Mouse (Mus musculus) embryonic facial prominence, embryonic 14.5 days (tissue): Measurements from ENCODE around the gene Gorasp2. TPM values are rescaled to one million over a fixed set of nuclear protein-coding genes. Genes with fewer than 3 reads are reported as not detected.
A peak's percentile ranks its signal among the peaks of the same experiment; 100 is the strongest.

Source experiments
- ATAC-seq: fragments of 200-750 bp; cut with Nextera tagmentation; 2 replicates; pipeline ENCODE4 v1.8.0; 2017; ENCODE audit warnings: low read depth, moderate number of reproducible peaks, moderate TSS enrichment
- DNase-seq: peaks from one replicate; pipeline ENCODE4 v3.0.0-alpha.2; 2015; ENCODE audit warnings: low spot score
- H3K27ac ChIP-seq: fragments of 300-500 bp; sonication (generic); replicated peaks from 2 replicates; pipeline ENCODE4 v1.5.1; 2014; ENCODE audit warnings: low read depth, mild to moderate bottlenecking, low read length, moderate library complexity
- H3K27me3 ChIP-seq: fragments of 300-500 bp; sonication (generic); replicated peaks from 2 replicates; pipeline ENCODE4 v1.6.1; 2014; ENCODE audit warnings: low read length; ENCODE audit not compliant: control insufficient read depth, insufficient read depth
- H3K36me3 ChIP-seq: fragments of 300-500 bp; sonication (generic); 2 replicates; pipeline ENCODE4 v1.6.1; 2014; ENCODE audit warnings: low read length, mixed read lengths; ENCODE audit not compliant: control insufficient read depth, insufficient read depth
- H3K4me1 ChIP-seq: fragments of 300-500 bp; sonication (generic); 2 replicates; pipeline ENCODE4 v1.6.1; 2014; ENCODE audit warnings: antibody characterized with exemption, low read length; ENCODE audit not compliant: control insufficient read depth, insufficient read depth
- H3K4me2 ChIP-seq: fragments of 300-500 bp; sonication (generic); 2 replicates; pipeline ENCODE4 v1.6.1; 2014; ENCODE audit warnings: low read depth, mild to moderate bottlenecking, low read length, moderate library complexity, mixed read lengths
- H3K4me3 ChIP-seq: fragments of 300-500 bp; sonication (generic); 2 replicates; pipeline ENCODE4 v1.5.1; 2014; ENCODE audit warnings: low read depth, mild to moderate bottlenecking, low read length
- H3K9ac ChIP-seq: fragments of 300-500 bp; sonication (generic); 2 replicates; pipeline ENCODE4 v1.6.1; 2014; ENCODE audit warnings: low read depth, mild to moderate bottlenecking, low read length, moderate library complexity, mixed read lengths
- H3K9me3 ChIP-seq: fragments of 300-500 bp; sonication (generic); 2 replicates; pipeline ENCODE4 v1.6.1; 2016; ENCODE audit warnings: low read length; ENCODE audit not compliant: control insufficient read depth
- WGBS: fragments of 180-500 bp; shearing (Covaris S2); extraction: QIAGEN DNeasy Blood & Tissue Kit; methylation state at CpG from one replicate; pipeline ENCODE4 v1.1.7; 2014; 5-methylcytosine and 5-hydroxymethylcytosine counted together
- polyA plus RNA-seq: library from polyadenylated mRNA; unstranded; fragments of >200 nt; fragmentation: Nextera tagmentation; extraction: Ambion mirVana; gene quantifications from 2 replicates; pipeline ENCODE4 v1.2.1, GENCODE M21; 2014

The Gorasp2 gene
- 188 and 201 TPM in 2 replicates for polyA plus RNA-seq

GRCm38 (mm10) chr2:70660887-70661714, at the start of gene Gorasp2:
Gene Gorasp2 (plus strand): TSS chr2:70661576.
- H3K9ac ChIP-seq, result peak within 1 kb of the TSS; percentile 99
- H3K4me3 ChIP-seq, result peak within 1 kb of the TSS; percentile 97
- H3K36me3 ChIP-seq, result peaks cover 8% of the 10 kb centered on the region; the same call in 1 of the 2 replicates
- ATAC-seq (peak; percentile 97), DNase-seq (peak; percentile 98)
- no peaks in the 10 kb centered on the region for H3K27me3 ChIP-seq
- WGBS, result under 1% methylated on average over 43 of the region's 64 CpGs
- peaks cover 6% of the 10 kb centered on the region for H3K4me1 ChIP-seq
- no peaks in the 10 kb centered on the region for H3K9me3 ChIP-seq
- H3K4me2 ChIP-seq, result peak within 1 kb of the TSS; percentile 90
- H3K27ac ChIP-seq, result peak within 1 kb of the TSS; percentile 92

GRCm38 (mm10) chr2:70614745-70615351, 46.5 kb upstream of the Gorasp2 start:
- DNase-seq, result no peak
- no peak for ATAC-seq
- H3K27ac ChIP-seq, result no peak overlapping the region
- no peaks in the 10 kb centered on the region for H3K36me3 ChIP-seq
- WGBS, result 79% methylated on average over 7 of the region's 7 CpGs
- H3K9me3 ChIP-seq, result no peaks in the 10 kb centered on the region
- H3K4me1 ChIP-seq, result no peaks in the 10 kb centered on the region
- H3K27me3 ChIP-seq, result no peaks in the 10 kb centered on the region
- no peak overlapping the region for H3K4me2 ChIP-seq
- H3K9ac ChIP-seq, result no peak overlapping the region
- no peak overlapping the region for H3K4me3 ChIP-seq

- Histone ChIP-seq H3K4me3 (no peak overlapping the region), H3K9ac (no peak overlapping the region), H3K27ac (no peak overlapping the region), H3K4me1 (no peaks in the 10 kb centered on the region), H3K4me2 (no peak overlapping the region), H3K36me3 (no peaks in the 10 kb centered on the region), H3K9me3 (no peaks in the 10 kb centered on the region), H3K27me3 (no peaks in the 10 kb centered on the region)
- 78% methylated on average over 2 of the region's 2 CpGs for WGBS
- no peak for ATAC-seq
- DNase-seq, result no peak
These were observed 45.3 kb upstream of the Gorasp2 start for GRCm38 (mm10) chr2:70616076-70616475.

- no peak overlapping the region for H3K9ac ChIP-seq
- H3K4me1 ChIP-seq, result no peaks in the 10 kb centered on the region
- no peak overlapping the region for H3K27ac ChIP-seq
- H3K4me3 ChIP-seq, result no peak overlapping the region
- H3K36me3 ChIP-seq, result no peaks in the 10 kb centered on the region
- DNase-seq (no peak), ATAC-seq (no peak)
- no peaks in the 10 kb centered on the region for H3K9me3 ChIP-seq
- H3K4me2 ChIP-seq, result no peak overlapping the region
- no peaks in the 10 kb centered on the region for H3K27me3 ChIP-seq
- WGBS, result 57% methylated on average over 3 of the region's 3 CpGs
These were observed 44.8 kb upstream of the Gorasp2 start for GRCm38 (mm10) chr2:70616617-70617016.

GRCm38 (mm10) chr2:70619232-70619835, 42.0 kb upstream of the Gorasp2 start:
- Histone ChIP-seq H3K9ac (no peak overlapping the region), H3K36me3 (no peaks in the 10 kb centered on the region), H3K4me2 (no peak overlapping the region), H3K4me1 (no peaks in the 10 kb centered on the region), H3K27ac (no peak overlapping the region), H3K4me3 (no peak overlapping the region), H3K9me3 (no peaks in the 10 kb centered on the region), H3K27me3 (no peaks in the 10 kb centered on the region)
- DNase-seq, result no peak
- 84% methylated on average over 6 of the region's 6 CpGs for WGBS
- no peak for ATAC-seq

GRCm38 (mm10) chr2:70620225-70620624, 41.2 kb upstream of the Gorasp2 start:
- Histone ChIP-seq H3K4me1 (no peaks in the 10 kb centered on the region), H3K36me3 (no peaks in the 10 kb centered on the region), H3K27me3 (no peaks in the 10 kb centered on the region), H3K4me2 (no peak overlapping the region), H3K9ac (no peak overlapping the region), H3K27ac (no peak overlapping the region), H3K9me3 (no peaks in the 10 kb centered on the region), H3K4me3 (no peak overlapping the region)
- 14% methylated on average over 6 of the region's 6 CpGs for WGBS
- ATAC-seq (no peak), DNase-seq (peak; percentile 85)

- DNase-seq (no peak), ATAC-seq (no peak)
- Histone ChIP-seq H3K27me3 (no peaks in the 10 kb centered on the region), H3K36me3 (no peaks in the 10 kb centered on the region), H3K4me1 (no peaks in the 10 kb centered on the region), H3K27ac (no peak overlapping the region), H3K4me3 (no peak overlapping the region), H3K9me3 (no peaks in the 10 kb centered on the region), H3K9ac (no peak overlapping the region), H3K4me2 (no peak overlapping the region)
- 69% methylated on average over 4 of the region's 4 CpGs for WGBS
These were observed 39.1 kb upstream of the Gorasp2 start for GRCm38 (mm10) chr2:70622244-70622643.

- Histone ChIP-seq H3K4me2 (no peak overlapping the region), H3K36me3 (no peaks in the 10 kb centered on the region), H3K4me3 (no peak overlapping the region), H3K27me3 (no peaks in the 10 kb centered on the region), H3K27ac (no peak overlapping the region), H3K9ac (no peak overlapping the region), H3K9me3 (no peaks in the 10 kb centered on the region), H3K4me1 (peaks cover 6% of the 10 kb centered on the region)
- no peak for ATAC-seq
- DNase-seq, result no peak
- WGBS, result 47% methylated on average over 7 of the region's 7 CpGs
These were observed 35.6 kb upstream of the Gorasp2 start for GRCm38 (mm10) chr2:70625761-70626160.
